Mouse (Mus musculus): ENCODE measurements around the gene Galnt18.

The Galnt18 gene

DNA sequence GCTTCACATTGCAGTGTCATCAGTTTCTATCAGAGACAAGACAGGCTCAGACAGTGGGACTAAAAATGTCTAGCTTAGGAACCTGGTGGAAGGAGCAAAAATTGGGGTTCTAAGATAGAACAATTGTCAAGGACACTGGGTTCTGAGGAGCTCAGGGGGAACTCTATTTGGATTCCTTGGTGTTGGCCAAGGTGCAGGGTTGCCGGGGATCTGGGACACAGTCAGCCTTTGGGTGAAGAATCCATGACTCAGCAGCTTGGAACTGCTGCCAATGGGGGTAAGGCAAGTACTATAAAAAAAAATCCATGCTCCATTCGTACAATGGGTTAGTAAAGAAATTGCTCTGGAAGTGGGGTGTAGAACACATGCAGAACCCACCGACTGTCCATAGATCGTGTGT lies 324.2 kb downstream of the Galnt18 start:
- DNase-seq, result no peak

GRCm38 (mm10) chr7:111452000-111452399 lies 327.8 kb downstream of the Galnt18 start:
- no peak for DNase-seq

DNA sequence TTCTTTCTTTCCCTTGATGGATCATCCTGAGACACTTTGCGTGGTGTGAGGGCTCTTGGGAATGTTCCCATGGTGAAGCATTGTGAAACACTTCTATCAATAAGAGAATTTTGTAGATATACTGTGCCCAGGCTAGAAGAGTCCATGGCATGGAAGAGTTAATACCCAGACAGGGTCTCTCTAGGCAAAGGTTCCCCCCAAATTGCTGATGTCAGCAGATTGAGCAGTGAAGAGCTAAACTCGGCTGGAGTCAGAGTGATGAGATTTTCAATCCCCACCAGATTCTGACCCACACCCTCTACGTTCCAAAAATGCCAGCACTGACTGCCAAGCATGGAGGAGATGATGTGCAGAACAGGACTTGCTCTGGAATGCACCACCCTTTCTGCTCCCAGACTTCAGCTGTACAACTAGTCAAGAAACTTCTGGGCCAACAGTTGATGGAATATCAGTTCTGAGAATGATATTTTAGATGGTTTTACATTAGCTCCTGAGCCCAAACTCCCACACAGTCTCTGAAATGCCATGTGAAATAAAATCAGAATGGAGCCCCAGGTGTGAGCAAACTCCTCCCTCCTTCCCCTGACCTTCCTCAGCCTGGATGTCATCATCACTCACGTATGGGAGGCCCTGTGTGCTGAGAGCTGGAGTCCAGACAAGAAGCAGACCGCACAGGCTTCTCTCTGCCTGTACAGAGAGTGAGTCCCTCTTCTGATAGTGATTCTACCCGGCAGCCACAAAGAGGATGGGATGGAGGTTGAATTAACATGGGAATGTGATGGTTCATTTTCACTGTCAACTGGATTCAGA lies 329.3 kb downstream of the Galnt18 start:
- no peak for DNase-seq

DNA sequence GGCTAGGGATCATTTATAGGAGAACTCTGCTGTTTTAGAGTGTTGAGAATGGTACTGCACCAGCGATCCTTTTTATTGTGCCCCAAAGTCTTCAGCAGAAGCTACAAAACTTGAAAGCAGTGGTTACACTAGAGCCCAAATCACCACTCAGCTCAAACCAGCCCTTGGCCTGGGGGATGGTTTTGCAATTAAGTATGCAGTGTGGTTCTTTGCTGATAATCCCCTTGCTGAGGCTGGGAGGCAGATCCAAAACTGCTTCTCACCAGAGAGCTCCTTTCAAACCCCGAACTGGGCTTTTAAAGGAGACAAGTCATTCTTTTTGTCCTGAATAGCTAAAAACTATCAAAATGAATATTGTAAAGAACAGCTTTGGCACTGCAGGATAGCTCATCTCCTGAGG lies 346.6 kb downstream of the Galnt18 start:
- no peak for DNase-seq

DNA sequence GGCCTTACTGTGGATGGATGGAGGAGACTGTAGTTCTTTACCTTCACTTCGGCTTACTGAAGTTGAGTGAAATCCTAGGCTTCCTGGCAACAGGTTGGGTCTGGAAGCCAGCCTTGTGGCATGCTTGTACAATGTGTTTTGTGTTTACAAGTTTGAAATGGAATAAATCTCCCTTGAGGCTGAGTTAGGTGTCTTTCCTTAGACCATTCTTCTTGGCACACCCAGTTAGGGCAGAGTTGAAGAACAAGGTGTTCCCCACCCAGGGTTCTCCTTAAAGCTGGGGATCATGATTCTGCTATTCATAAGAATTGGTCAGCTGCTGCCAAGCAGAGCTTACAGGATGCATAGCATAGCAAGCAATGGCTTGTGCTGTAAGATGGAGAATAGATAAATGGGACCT lies 352.4 kb downstream of the Galnt18 start:
- DNase-seq, result no peak
